ENCODE assay signal across 5 mouse cellular contexts in genomic region chr2:53479051-53479450, GRCm38 (mm10).
DNase-seq lines count a peak whose midpoint lies in the region; ATAC-seq lines count a peak whose summit lies in the region.
"Not testable (repeated sequence)": the region's sequence is repeated elsewhere in the genome, so short reads cannot be mapped to it uniquely, and the experiment has no call there.

No protein-coding gene starts in this region.

- not testable (repeated sequence) for H3K9ac ChIP-seq in midbrain, embryonic 11.5 days (ENCODE audit: low read length)

- H3K4me2 ChIP-seq in midbrain, embryonic 11.5 days = not testable (repeated sequence)

- ATAC-seq in hematopoietic stem cell, adult 5-6 weeks (replicated peaks in 1 of 2; ENCODE audit: insufficient read depth in 1 of 2, low FRiP score in 2 of 2, low TSS enrichment in 1 of 2, low read depth in 1 of 2, poor library complexity in 2 of 2, severe bottlenecking in 2 of 2) = peak; percentile 82 to 94
- ATAC-seq in megakaryocyte progenitor cell, adult 5-6 weeks (replicated peaks; ENCODE audit: poor library complexity) = peak; percentile 93
- ATAC-seq in midbrain, embryonic 11.5 days (ENCODE audit: low FRiP score) = not testable (repeated sequence)

- not testable (repeated sequence) for H3K4me1 ChIP-seq in midbrain, embryonic 11.5 days (ENCODE audit: control insufficient read depth, insufficient read depth, low read length)

- not testable (repeated sequence) for H3K36me3 ChIP-seq in midbrain, embryonic 11.5 days (ENCODE audit: control insufficient read depth, insufficient read depth, low read length)

- DNase-seq in 416B (ENCODE audit: low read depth) (peak; percentile 79), MEL-GATA-1-ER (ENCODE audit: extremely low read depth, low read depth) (peak; percentile 51)
- DNase-seq in midbrain, embryonic 11.5 days (ENCODE audit: low spot score, missing footprints) = peak; percentile 72

- not testable (repeated sequence) for H3K27me3 ChIP-seq in midbrain, embryonic 11.5 days (ENCODE audit: control insufficient read depth, insufficient read depth, low read length)

- not testable (repeated sequence) for H3K9me3 ChIP-seq in midbrain, embryonic 11.5 days (ENCODE audit: control insufficient read depth, low read length)

- 91% methylated on average over 4 of the region's 4 CpGs for WGBS in midbrain, embryonic 11.5 days

- H3K4me3 ChIP-seq in midbrain, embryonic 11.5 days (ENCODE audit: low read depth, low read length) = not testable (repeated sequence)

- not testable (repeated sequence) for H3K27ac ChIP-seq in midbrain, embryonic 11.5 days (ENCODE audit: low read depth, low read length)
